Mouse (Mus musculus) heart, adult 2 months (tissue): ENCODE measurements around the gene Jmy.

Experiments
- CTCF ChIP-seq: fragments of 200-600 bp; IDR thresholded peaks from 2 replicates; pipeline ENCODE4 v1.8.1; 2022; ENCODE audit warnings: antibody characterized with exemption, mild to moderate bottlenecking, moderate library complexity
- EP300 ChIP-seq: fragments of 200-500 bp; IDR thresholded peaks from 2 replicates; pipeline ENCODE4 v1.6.1; 2011; ENCODE audit warnings: low read depth, low read length, control low read depth; ENCODE audit not compliant: insufficient read depth
- POLR2A ChIP-seq: fragments of 200-500 bp; IDR thresholded peaks from 2 replicates; pipeline ENCODE4 v1.6.1; 2011; ENCODE audit warnings: mild to moderate bottlenecking, low read depth, low read length, control low read depth; ENCODE audit not compliant: insufficient read depth

DNA sequence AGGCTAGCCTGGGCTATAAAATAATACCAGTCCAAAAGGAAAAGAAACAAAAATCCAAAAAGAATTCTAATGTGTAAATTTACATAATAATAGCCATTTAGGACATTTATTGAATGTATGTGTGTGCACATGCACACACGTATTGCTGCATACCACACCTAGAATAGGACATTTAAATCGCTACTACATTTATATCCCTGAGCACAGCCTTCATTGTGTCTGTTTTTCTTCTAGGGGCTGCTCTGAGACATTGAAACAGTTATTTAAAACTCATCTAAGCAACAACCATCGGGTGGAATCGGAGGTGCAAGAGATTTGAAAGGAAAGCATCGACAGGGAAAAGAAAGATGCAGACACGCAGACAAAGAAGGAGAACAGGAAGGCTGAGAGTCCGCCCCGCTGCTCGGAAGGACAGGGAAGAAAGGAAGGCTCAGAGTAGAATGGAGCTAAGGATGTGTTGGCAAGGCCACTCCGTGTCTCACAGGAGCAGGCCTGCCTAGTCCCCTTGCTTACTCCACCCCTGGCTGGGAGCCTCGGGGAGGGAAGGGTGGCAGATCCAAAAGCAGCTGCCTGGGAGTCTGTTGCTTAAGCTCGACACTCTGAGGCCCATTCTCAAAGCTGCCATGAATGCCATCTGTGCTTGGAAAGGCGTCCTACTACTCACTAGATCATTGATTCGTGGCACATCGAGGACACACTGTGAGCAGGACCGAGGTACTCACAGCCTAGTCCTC lies 11.0 kb upstream of the Jmy start:
- no peak for TF ChIP-seq POLR2A
- TF ChIP-seq CTCF: no peak
- TF ChIP-seq EP300: no peak
